Comparison of ENCODE assay signal across 19 mouse cellular contexts in the genomic region with DNA sequence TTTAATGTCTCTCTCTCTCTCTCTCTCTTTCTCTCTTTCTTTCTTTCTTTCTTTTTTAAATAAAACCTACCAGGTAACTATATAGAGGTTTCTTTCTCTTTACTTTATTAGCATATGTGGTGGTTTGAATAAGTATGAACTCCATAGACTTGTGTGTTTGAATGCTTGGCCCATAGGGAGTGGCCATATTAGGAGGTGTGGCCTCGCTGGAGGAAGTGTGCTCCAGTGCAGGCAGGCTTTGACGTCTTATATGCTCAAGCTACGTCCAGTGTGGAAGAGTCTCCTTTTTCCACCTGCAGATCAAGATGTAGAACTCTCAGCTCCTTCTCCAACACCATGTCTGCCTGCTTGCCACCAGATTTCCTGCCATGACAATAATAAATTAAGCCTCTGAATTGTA.
"Had no signal": no experiment of that assay in that cellular context is flagged by ENCODE, and none has a peak within 500 bp of the region (broad histone marks: within the 10 kb centered on the region; RNA-seq: fewer than 3 reads in every experiment).

No protein-coding gene starts in this region.

- DNase-seq: lung, adult 18-20 months; lung, embryonic 14.5 days; lung, postnatal 10 days; lung, postnatal 4 days; retina, postnatal 1 day; right cerebral cortex, adult 18-20 months; right cerebral cortex, postnatal 25 days; right cerebral cortex, postnatal 4 days; spleen, adult 18-20 months; thymus, adult 18-20 months; thymus, postnatal 14 days; thymus, postnatal 4 days had no signal

- ATAC-seq: midbrain, embryonic 13.5 days; midbrain, embryonic 16.5 days had no signal

- H3K27ac ChIP-seq: limb, embryonic 15.5 days; midbrain, embryonic 10.5 days; midbrain, embryonic 13.5 days; neural tube, embryonic 13.5 days; neural tube, embryonic 15.5 days had no signal

- H3K27me3 ChIP-seq: limb, embryonic 15.5 days; midbrain, embryonic 13.5 days; neural tube, embryonic 13.5 days; neural tube, embryonic 15.5 days had no signal

- H3K36me3 ChIP-seq: limb, embryonic 15.5 days; midbrain, embryonic 10.5 days; midbrain, embryonic 13.5 days; neural tube, embryonic 13.5 days; neural tube, embryonic 15.5 days had no signal

- H3K9me3 ChIP-seq: limb, embryonic 15.5 days; midbrain, embryonic 10.5 days; midbrain, embryonic 13.5 days; neural tube, embryonic 13.5 days; neural tube, embryonic 15.5 days had no signal

- H3K4me3 ChIP-seq: limb, embryonic 15.5 days; midbrain, embryonic 10.5 days; midbrain, embryonic 13.5 days; myocyte; neural tube, embryonic 13.5 days; neural tube, embryonic 15.5 days had no signal

- H3K9ac ChIP-seq: limb, embryonic 15.5 days; lung, embryonic 14.5 days; midbrain, embryonic 13.5 days; neural tube, embryonic 13.5 days; neural tube, embryonic 15.5 days had no signal

- H3K4me1 ChIP-seq: midbrain, embryonic 10.5 days; midbrain, embryonic 13.5 days; neural tube, embryonic 13.5 days; neural tube, embryonic 15.5 days had no signal

- H3K4me2 ChIP-seq: limb, embryonic 15.5 days; lung, embryonic 14.5 days; midbrain, embryonic 13.5 days; neural tube, embryonic 13.5 days; neural tube, embryonic 15.5 days had no signal
